12 mouse cellular contexts compared by ENCODE assay signal in genomic region chr8:10991323-10991722, GRCm38 (mm10). TPM values are rescaled to one million over a fixed set of nuclear protein-coding genes. Genes with fewer than 3 reads are reported as not detected.
DNase-seq lines count a peak whose midpoint lies in the region; ATAC-seq lines count a peak whose summit lies in the region.
"Had no signal": no experiment of that assay in that cellular context is flagged by ENCODE, and none has a peak within 500 bp of the region (broad histone marks: within the 10 kb centered on the region; RNA-seq: fewer than 3 reads in every experiment).

No protein-coding gene starts in this region.

- H3K4me2 ChIP-seq in kidney, embryonic 14.5 days (replicated peaks; ENCODE audit: low read depth, low read length), result no peak overlapping the region
- no peak overlapping the region for H3K4me2 ChIP-seq in kidney, embryonic 16.5 days (replicated peaks; ENCODE audit: low read depth, low read length)
- H3K4me2 ChIP-seq in forebrain, embryonic 11.5 days (ENCODE audit: low read depth, low read length, severe bottlenecking), result no peak overlapping the region
- no peak overlapping the region for H3K4me2 ChIP-seq in limb, embryonic 15.5 days
- no peak overlapping the region for H3K4me2 ChIP-seq in midbrain, embryonic 16.5 days (ENCODE audit: low read length)
- H3K4me2 ChIP-seq: hindbrain, embryonic 15.5 days had no signal

- no peaks in the 10 kb centered on the region for H3K9me3 ChIP-seq in kidney, embryonic 14.5 days (ENCODE audit: control insufficient read depth, low read length)
- H3K9me3 ChIP-seq in kidney, embryonic 16.5 days (ENCODE audit: low read length), result no peaks in the 10 kb centered on the region
- no peaks in the 10 kb centered on the region for H3K9me3 ChIP-seq in forebrain, embryonic 11.5 days (ENCODE audit: control insufficient read depth, low read length)
- H3K9me3 ChIP-seq in limb, embryonic 15.5 days, result no peaks in the 10 kb centered on the region
- no peaks in the 10 kb centered on the region for H3K9me3 ChIP-seq in midbrain, embryonic 16.5 days (replicated peaks; ENCODE audit: control insufficient read depth, low read length, poor library complexity, severe bottlenecking)
- H3K9me3 ChIP-seq: hindbrain, embryonic 15.5 days had no signal

- DNase-seq in forebrain, embryonic 11.5 days (ENCODE audit: low spot score), result no peak
- DNase-seq in adrenal gland, adult 8-10 months, result no peak
- DNase-seq in right cerebral cortex, postnatal 14 days, result no peak
- DNase-seq in urinary bladder, postnatal 10 days (ENCODE audit: low spot score), result no peak
- DNase-seq: cerebellum, adult 11 months; thymus, postnatal 14 days had no signal

- H3K9ac ChIP-seq in kidney, embryonic 14.5 days (ENCODE audit: low read depth, low read length), result no peak overlapping the region
- H3K9ac ChIP-seq in kidney, embryonic 16.5 days (replicated peaks; ENCODE audit: low read length), result no peak overlapping the region
- 0 out of 2 replicates have a peak overlapping the region, but pooled peaks have one; percentile 27 for H3K9ac ChIP-seq in forebrain, embryonic 11.5 days (ENCODE audit: low read length)
- H3K9ac ChIP-seq in limb, embryonic 15.5 days, result no peak overlapping the region
- no peak overlapping the region for H3K9ac ChIP-seq in midbrain, embryonic 16.5 days (ENCODE audit: low read depth, low read length)
- H3K9ac ChIP-seq: hindbrain, embryonic 15.5 days had no signal

- 75% methylated on average over 2 of the region's 2 CpGs for WGBS in kidney, embryonic 14.5 days
- 62% methylated on average over 2 of the region's 2 CpGs for whole genome bisulfite sequencing in kidney, embryonic 16.5 days
- WGBS in forebrain, embryonic 11.5 days, result 68% methylated on average over 2 of the region's 2 CpGs
- 60% methylated on average over 2 of the region's 2 CpGs for WGBS in limb, embryonic 15.5 days
- WGBS in midbrain, embryonic 16.5 days, result 38% methylated on average over 2 of the region's 2 CpGs

- no peak overlapping the region for H3K4me3 ChIP-seq in kidney, embryonic 14.5 days (ENCODE audit: low read length)
- H3K4me3 ChIP-seq in kidney, embryonic 16.5 days (ENCODE audit: low read length), result no peak overlapping the region
- no peak overlapping the region for H3K4me3 ChIP-seq in forebrain, embryonic 11.5 days (ENCODE audit: low read depth, low read length)
- no peak overlapping the region for H3K4me3 ChIP-seq in limb, embryonic 15.5 days
- H3K4me3 ChIP-seq in midbrain, embryonic 16.5 days (ENCODE audit: low read depth, low read length), result no peak overlapping the region
- H3K4me3 ChIP-seq: hindbrain, embryonic 15.5 days had no signal

- ATAC-seq in kidney, embryonic 14.5 days (ENCODE audit: low FRiP score, low TSS enrichment), result no peak
- no peak for ATAC-seq in kidney, embryonic 16.5 days (ENCODE audit: low FRiP score, low TSS enrichment)
- ATAC-seq in forebrain, embryonic 11.5 days (replicated peaks; ENCODE audit: low FRiP score), result no peak
- no peak for ATAC-seq in limb, embryonic 15.5 days (ENCODE audit: insufficient number of reproducible peaks, low FRiP score, low TSS enrichment, low read depth)
- ATAC-seq in midbrain, embryonic 16.5 days, result no peak

- H3K4me1 ChIP-seq in kidney, embryonic 14.5 days (ENCODE audit: control insufficient read depth, insufficient read depth, low read length), result peaks cover 28% of the 10 kb centered on the region
- peaks cover 46% of the 10 kb centered on the region for H3K4me1 ChIP-seq in kidney, embryonic 16.5 days (ENCODE audit: insufficient read depth, low read length)
- peaks cover 25% of the 10 kb centered on the region for H3K4me1 ChIP-seq in forebrain, embryonic 11.5 days (replicated peaks; ENCODE audit: control insufficient read depth, insufficient read depth, low read length)
- peaks cover 45% of the 10 kb centered on the region for H3K4me1 ChIP-seq in limb, embryonic 15.5 days
- peaks cover 42% of the 10 kb centered on the region for H3K4me1 ChIP-seq in midbrain, embryonic 16.5 days (ENCODE audit: control insufficient read depth, insufficient read depth, low read length)

- peaks cover 12% of the 10 kb centered on the region; the same call in 1 of the 2 replicates for H3K36me3 ChIP-seq in kidney, embryonic 14.5 days (ENCODE audit: control insufficient read depth, insufficient read depth, low read length)
- H3K36me3 ChIP-seq in kidney, embryonic 16.5 days (ENCODE audit: insufficient read depth, low read length), result peaks cover 7% of the 10 kb centered on the region
- H3K36me3 ChIP-seq in forebrain, embryonic 11.5 days (ENCODE audit: control insufficient read depth, insufficient read depth, low read length), result no peaks in the 10 kb centered on the region; the same call in 1 of the 2 replicates
- peaks cover 16% of the 10 kb centered on the region for H3K36me3 ChIP-seq in limb, embryonic 15.5 days
- peaks cover 6% of the 10 kb centered on the region for H3K36me3 ChIP-seq in midbrain, embryonic 16.5 days (ENCODE audit: control insufficient read depth, insufficient read depth, low read length)

- H3K27me3 ChIP-seq in kidney, embryonic 14.5 days (ENCODE audit: control insufficient read depth, insufficient read depth, low read length), result no peaks in the 10 kb centered on the region
- no peaks in the 10 kb centered on the region for H3K27me3 ChIP-seq in kidney, embryonic 16.5 days (ENCODE audit: insufficient read depth, low read length)
- H3K27me3 ChIP-seq in forebrain, embryonic 11.5 days (ENCODE audit: control insufficient read depth, insufficient read depth, low read length), result no peaks in the 10 kb centered on the region
- no peaks in the 10 kb centered on the region for H3K27me3 ChIP-seq in limb, embryonic 15.5 days
- no peaks in the 10 kb centered on the region for H3K27me3 ChIP-seq in midbrain, embryonic 16.5 days (ENCODE audit: control insufficient read depth, insufficient read depth, low read depth, low read length)
- H3K27me3 ChIP-seq: CH12.LX; hindbrain, embryonic 15.5 days had no signal

- H3K27ac ChIP-seq in kidney, embryonic 14.5 days (ENCODE audit: low read depth, low read length), result peak overlapping the region; percentile 21; the same call in 1 of the 2 replicates
- no peak overlapping the region for H3K27ac ChIP-seq in kidney, embryonic 16.5 days (ENCODE audit: low read length)
- peak overlapping the region; percentile 61; the same call in 1 of the 2 replicates for H3K27ac ChIP-seq in forebrain, embryonic 11.5 days (ENCODE audit: low read depth, low read length)
- peak overlapping the region; percentile 23; the same call in 1 of the 2 replicates for H3K27ac ChIP-seq in limb, embryonic 15.5 days
- H3K27ac ChIP-seq in midbrain, embryonic 16.5 days (ENCODE audit: low read length), result 0 out of 2 replicates have a peak overlapping the region, but pooled peaks have one; percentile 35
- H3K27ac ChIP-seq: hindbrain, embryonic 15.5 days had no signal

RNA-seq across cellular contexts. Expression of gene Irs2, which starts 16.9 kb away (rescaled TPM):
- polyA plus RNA-seq in kidney, embryonic 14.5 days (2014; fragmentation: Nextera tagmentation; extraction: Ambion mirVana), result 6.6 and 7.3 TPM in 2 replicates
- polyA plus RNA-seq in kidney, embryonic 16.5 days (2015; fragmentation: Nextera tagmentation; extraction: Ambion mirVana), result 4.1 and 4.8 TPM in 2 replicates
- polyA plus RNA-seq in forebrain, embryonic 11.5 days (2014; fragmentation: Nextera tagmentation; extraction: Ambion mirVana), result 6.6 and 7.7 TPM in 2 replicates
- 5.1 and 6.5 TPM in 2 replicates for polyA plus RNA-seq in limb, embryonic 15.5 days (2015; fragmentation: Nextera tagmentation; extraction: Ambion mirVana)
- 3.8 and 5.1 TPM in 2 replicates for polyA plus RNA-seq in midbrain, embryonic 16.5 days (2015; fragmentation: Nextera tagmentation; extraction: Ambion mirVana)
- total RNA-seq in adrenal gland, adult 8-10 months (2022), result 10 to 100 TPM; 18.6 to 28.6 (median 20.4) TPM
